Mouse (Mus musculus): ENCODE results near the gene Ankrd42. TPM values are rescaled to one million over a fixed set of nuclear protein-coding genes. Genes with fewer than 3 reads are reported as not detected.

The Ankrd42 gene
- total and polyA plus RNA-seq, 3 experiments = 1.1 to 1.4 TPM; not detected in 1

GRCm38 (mm10) chr7:92532351-92533036 lies 104.4 kb downstream of the Ankrd42 start:
- H3K4me3 ChIP-seq (ENCODE audit: control insufficient read depth in 1 of 2, insufficient read depth in 1 of 2, low read depth in 2 of 2, low read length in 2 of 2) = no peak overlapping the region
- no peaks in the 10 kb centered on the region for H3K79me2 ChIP-seq (ENCODE audit: control insufficient read depth, insufficient read depth, low read length, poor library complexity)
- TF ChIP-seq MYB (IDR thresholded peaks at IDR 0.05; ENCODE audit: low read depth, low read length) (no peak), CHD1 (IDR thresholded peaks at IDR 0.05; ENCODE audit: low read depth, low read length) (no peak), CTCF (IDR thresholded peaks at IDR 0.05 in 2 of 3, conservative IDR thresholded peaks at IDR 0.05 in 1 of 3; ENCODE audit: control insufficient read depth in 1 of 3, insufficient read depth in 1 of 3, low read depth in 2 of 3, low read length in 3 of 3, poor library complexity in 1 of 3, severe bottlenecking in 1 of 3) (no peak), MYC (IDR thresholded peaks at IDR 0.05; ENCODE audit: low read depth, low read length) (no peak), EP300 (IDR thresholded peaks at IDR 0.05; ENCODE audit: low read depth in 1 of 2, low read length in 2 of 2) (no peak), TCF12 (IDR thresholded peaks at IDR 0.05; ENCODE audit: low read depth, low read length) (no peak), ZMIZ1 (IDR thresholded peaks at IDR 0.05; ENCODE audit: low read depth, low read length) (no peak), ZKSCAN1 (IDR thresholded peaks at IDR 0.05; ENCODE audit: low read depth, low read length) (no peak), NRF1 (IDR thresholded peaks at IDR 0.05; ENCODE audit: insufficient read depth, low read depth, low read length, poor library complexity, severe bottlenecking) (no peak), ZC3H11A (IDR thresholded peaks at IDR 0.05; ENCODE audit: low read depth, low read length) (no peak), POLR2A (IDR thresholded peaks at IDR 0.05; ENCODE audit: control insufficient read depth in 1 of 2, insufficient read depth in 1 of 2, low read depth in 1 of 2, low read length in 2 of 2, poor library complexity in 1 of 2) (no peak), SMC3 (IDR thresholded peaks at IDR 0.05; ENCODE audit: low read depth, low read length) (no peak), TBP (IDR thresholded peaks at IDR 0.05; ENCODE audit: low read depth, low read length) (no peak), CHD2 (IDR thresholded peaks at IDR 0.05; ENCODE audit: low read length) (no peak), HCFC1 (IDR thresholded peaks at IDR 0.05; ENCODE audit: low read depth, low read length) (no peak), BHLHE40 (IDR thresholded peaks at IDR 0.05; ENCODE audit: borderline replicate concordance, low read depth, low read length) (no peak), POLR2AphosphoS5 (IDR thresholded peaks at IDR 0.05; ENCODE audit: borderline replicate concordance, low read depth, low read length) (no peak), SIN3A (IDR thresholded peaks at IDR 0.05; ENCODE audit: low read length) (no peak), MAX (IDR thresholded peaks at IDR 0.05; ENCODE audit: low read length) (no peak)
- no peaks in the 10 kb centered on the region for H3K9me3 ChIP-seq (replicated peaks; ENCODE audit: insufficient read depth, low read length)
- no peaks in the 10 kb centered on the region for H3K27me3 ChIP-seq (ENCODE audit: control insufficient read depth in 1 of 2, insufficient read depth in 2 of 2, low read length in 2 of 2)
- H3K27ac ChIP-seq (ENCODE audit: control insufficient read depth, low read depth, low read length) = no peak overlapping the region
- H3K4me1 ChIP-seq (ENCODE audit: control insufficient read depth in 1 of 2, insufficient read depth in 2 of 2, low read length in 2 of 2) = no peaks in the 10 kb centered on the region
- no peaks in the 10 kb centered on the region for H3K36me3 ChIP-seq (ENCODE audit: control insufficient read depth in 1 of 2, insufficient read depth in 2 of 2, low read length in 2 of 2)
- no peak overlapping the region for H3K9ac ChIP-seq (ENCODE audit: control insufficient read depth, low read depth, low read length, poor library complexity, severe bottlenecking)
- DNase-seq (ENCODE audit: low read depth, low spot score) = no peak

Other genes starting within 250 kb of the Ankrd42 start
- gene Ccdc90b, start 76.0 kb downstream of the Ankrd42 start, total RNA-seq (2012; rRNA removed) = not detected in 2 replicates
- gene Ccdc90b, start 76.0 kb downstream of the Ankrd42 start, polyA plus RNA-seq (2012; ENCODE audit: insufficient read depth in 1 of 2, insufficient read length in 2 of 2, low read depth in 1 of 2, low replicate concordance in 2 of 2, missing spikeins in 1 of 2) = not detected
- 24.7 and 25.6 TPM in 2 replicates for gene Pcf11, start 32.8 kb upstream of the Ankrd42 start, total RNA-seq (2012; rRNA removed)
- gene Pcf11, start 32.8 kb upstream of the Ankrd42 start, polyA plus RNA-seq (2012; ENCODE audit: insufficient read depth in 1 of 2, insufficient read length in 2 of 2, low read depth in 1 of 2, low replicate concordance in 2 of 2, missing spikeins in 1 of 2) = 10 to 100 TPM; 34.0 to 60.3 TPM
- 0.62 and 1.3 TPM in 2 replicates for gene Rab30, start 104.5 kb upstream of the Ankrd42 start, total RNA-seq (2012; rRNA removed)
- 1 to 10 TPM in 1 of 2 experiments, not detected in 1; 1.3 TPM for gene Rab30, start 104.5 kb upstream of the Ankrd42 start, polyA plus RNA-seq (2012; ENCODE audit: insufficient read depth in 1 of 2, insufficient read length in 2 of 2, low read depth in 1 of 2, low replicate concordance in 2 of 2, missing spikeins in 1 of 2)
- gene Ddias, start 237.1 kb upstream of the Ankrd42 start, total RNA-seq (2012; rRNA removed) = 17.8 and 23.5 TPM in 2 replicates
- 10 to 100 TPM in 1 of 2 experiments, not detected in 1; 19.9 TPM for gene Ddias, start 237.1 kb upstream of the Ankrd42 start, polyA plus RNA-seq (2012; ENCODE audit: insufficient read depth in 1 of 2, insufficient read length in 2 of 2, low read depth in 1 of 2, low replicate concordance in 2 of 2, missing spikeins in 1 of 2)
- 41.6 and 48.4 TPM in 2 replicates for gene Prcp, start 237.3 kb upstream of the Ankrd42 start, total RNA-seq (2012; rRNA removed)
- 10 to 100 TPM in 1 of 2 experiments, not detected in 1; 40.3 TPM for gene Prcp, start 237.3 kb upstream of the Ankrd42 start, polyA plus RNA-seq (2012; ENCODE audit: insufficient read depth in 1 of 2, insufficient read length in 2 of 2, low read depth in 1 of 2, low replicate concordance in 2 of 2, missing spikeins in 1 of 2)

Measured in MEL (cell line).